Mouse (Mus musculus) T-helper 1 cell (primary cell): ENCODE results near the gene Pgpep1l.
"Not testable (repeated sequence)": the region's sequence is repeated elsewhere in the genome, so short reads cannot be mapped to it uniquely, and the experiment has no call there.

Source experiments
- in situ Hi-C: fragments of 300-600 bp; cut with MboI, MseI; formaldehyde crosslinking; loops from one replicate; pipeline ENCODE4 v1.15.1; 2025; ENCODE audit warnings: high pct_unique_total_duplicates

Pgpep1l gene

GRCm38 (mm10) chr7:68264028-68264453 lies at the start of gene Pgpep1l:
TSS of gene Pgpep1l (minus strand) at chr7:68264233.
- in situ Hi-C loops: no loop called here

DNA sequence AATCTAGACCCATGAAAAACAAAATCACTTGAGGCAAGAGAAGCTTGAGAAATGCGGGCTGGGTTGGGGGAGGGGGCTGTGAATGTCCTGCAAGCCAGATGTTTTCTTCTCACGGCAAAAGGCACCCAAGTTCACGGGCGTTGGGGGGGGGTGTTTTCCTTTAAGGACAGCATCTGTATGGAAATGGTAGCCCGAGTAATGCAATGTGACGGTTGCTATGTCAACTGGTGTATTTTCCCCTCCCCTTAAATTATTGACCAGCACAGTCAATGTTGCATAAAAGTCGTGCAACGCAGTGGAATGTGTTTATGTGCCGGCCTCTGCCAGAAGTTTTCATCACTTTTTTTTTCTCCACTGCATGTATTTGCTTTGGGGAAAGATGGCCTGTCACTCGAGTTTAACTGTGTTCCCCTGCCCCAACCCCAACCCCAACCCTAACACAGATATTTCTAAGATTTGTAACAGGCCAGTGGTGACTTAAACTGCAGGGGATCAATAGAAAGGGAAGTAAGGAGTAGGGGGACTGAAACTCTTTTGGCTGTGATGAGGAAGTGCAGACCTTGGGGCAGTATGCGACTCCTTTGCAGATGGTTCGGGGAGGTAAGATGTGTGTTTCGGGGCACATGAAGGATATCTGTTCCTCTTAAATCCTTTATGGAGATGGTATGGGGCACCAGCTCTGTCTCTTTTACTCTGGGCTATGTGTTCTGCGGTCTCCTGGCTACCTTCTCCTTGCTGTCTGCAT lies 49.2 kb upstream of the Pgpep1l start:
- in situ Hi-C loops: no loop called here

GRCm38 (mm10) chr7:68312395-68312794 lies 48.4 kb upstream of the Pgpep1l start:
- in situ Hi-C loops: no loop called here

GRCm38 (mm10) chr7:68311469-68311868 lies 47.4 kb upstream of the Pgpep1l start:
- in situ Hi-C loops: no loop called here

- in situ Hi-C loops: no loop called here
Measured at GRCm38 (mm10) chr7:68306756-68307155, 42.7 kb upstream of the Pgpep1l start.

- in situ Hi-C loops: no loop called here
Measured at GRCm38 (mm10) chr7:68305781-68306575, 41.9 kb upstream of the Pgpep1l start.

GRCm38 (mm10) chr7:68303685-68304084 lies 39.7 kb upstream of the Pgpep1l start:
- in situ Hi-C loops: no loop called here

GRCm38 (mm10) chr7:68302586-68303433 lies 38.8 kb upstream of the Pgpep1l start:
- in situ Hi-C loops: no loop called here

GRCm38 (mm10) chr7:68301160-68301559 lies 37.1 kb upstream of the Pgpep1l start:
- in situ Hi-C loops: no loop called here

- in situ Hi-C loops: loop anchor here (5.0 kb wide), 1 partner anchor 41 kb away; no protein-coding TSS in a partner anchor
Measured at GRCm38 (mm10) chr7:68298381-68299076, 34.5 kb upstream of the Pgpep1l start.

DNA sequence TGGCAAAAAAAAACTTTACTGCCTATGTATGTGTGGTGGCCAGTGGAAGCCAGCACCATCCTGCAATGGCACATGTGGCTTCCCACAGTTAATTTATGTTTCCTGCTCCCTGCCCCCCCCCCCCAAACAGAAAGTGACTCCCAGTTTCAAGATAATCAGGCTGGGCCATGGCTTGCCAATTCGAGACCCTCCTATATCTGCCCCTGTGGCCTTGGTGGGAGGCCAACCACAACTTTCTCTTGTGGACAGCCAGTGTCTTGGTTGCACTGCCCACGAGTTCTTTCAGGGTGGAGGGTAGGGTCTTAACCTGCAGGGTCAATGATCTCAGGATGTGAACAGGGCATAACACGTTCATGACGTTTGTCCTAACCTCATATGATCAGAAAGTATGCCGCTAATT lies 32.5 kb upstream of the Pgpep1l start:
- in situ Hi-C loops: loop anchor here (5.0 kb wide), 1 partner anchor 39 kb away; no protein-coding TSS in a partner anchor

DNA sequence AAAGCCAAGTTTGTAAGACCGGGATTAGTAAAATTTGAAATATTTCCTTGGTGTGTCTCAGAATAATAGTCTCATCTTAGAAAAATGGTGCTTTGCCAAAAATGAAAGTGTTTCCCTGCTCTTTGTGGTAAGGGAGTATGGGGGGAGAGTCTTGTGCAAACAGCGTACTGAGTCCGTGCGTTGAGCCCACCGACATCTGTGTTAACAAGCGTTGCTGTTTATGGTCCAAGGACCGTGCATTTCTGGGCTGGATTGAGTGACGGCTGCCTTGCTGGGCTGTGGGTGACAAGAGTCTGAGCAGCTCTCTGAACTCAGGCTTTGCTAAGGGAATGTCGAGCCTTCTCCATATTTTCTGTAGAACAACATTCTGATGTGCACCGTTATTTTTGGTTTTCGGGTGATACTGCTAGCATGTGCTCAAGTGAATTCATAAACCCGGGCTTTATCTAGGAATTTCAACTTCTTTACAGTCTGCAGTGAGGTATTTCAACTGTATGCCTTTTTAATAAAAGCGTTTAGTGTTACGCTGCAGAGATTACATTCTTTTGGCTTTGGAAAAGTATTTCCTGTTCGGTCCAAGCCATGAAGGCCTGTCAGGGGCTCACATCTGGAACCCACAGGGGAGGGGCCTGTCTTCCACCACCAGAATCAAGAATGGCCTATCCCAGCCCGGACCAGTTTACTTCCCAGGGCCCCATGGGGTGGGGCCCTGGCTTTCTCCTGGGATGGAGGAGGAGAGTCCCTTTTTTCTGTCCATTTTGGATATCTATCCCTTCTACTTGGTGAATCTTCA lies 30.2 kb upstream of the Pgpep1l start:
- in situ Hi-C loops: no loop called here

DNA sequence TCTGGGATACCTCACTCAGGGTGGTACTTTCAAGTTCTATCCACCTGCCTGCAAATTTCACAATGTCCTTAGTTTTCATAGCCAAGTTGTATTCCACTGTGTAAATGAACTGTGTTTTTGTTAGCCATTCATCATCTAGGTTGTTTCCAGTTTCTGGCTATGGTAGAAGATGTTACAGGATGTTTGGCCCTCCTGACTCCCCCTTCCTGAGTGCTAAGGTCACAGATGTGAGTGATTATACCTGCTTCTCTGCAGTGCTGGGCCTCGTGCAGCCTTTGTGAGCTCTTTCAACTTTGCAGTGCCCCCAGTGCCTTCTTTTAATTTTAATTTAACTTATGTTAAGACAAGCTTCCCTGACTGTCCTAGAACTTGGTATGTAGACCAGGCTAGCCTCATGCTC lies 27.6 kb upstream of the Pgpep1l start:
- in situ Hi-C loops: no loop called here

GRCm38 (mm10) chr7:68289081-68289480 lies 25.0 kb upstream of the Pgpep1l start:
- in situ Hi-C loops: no loop called here

DNA sequence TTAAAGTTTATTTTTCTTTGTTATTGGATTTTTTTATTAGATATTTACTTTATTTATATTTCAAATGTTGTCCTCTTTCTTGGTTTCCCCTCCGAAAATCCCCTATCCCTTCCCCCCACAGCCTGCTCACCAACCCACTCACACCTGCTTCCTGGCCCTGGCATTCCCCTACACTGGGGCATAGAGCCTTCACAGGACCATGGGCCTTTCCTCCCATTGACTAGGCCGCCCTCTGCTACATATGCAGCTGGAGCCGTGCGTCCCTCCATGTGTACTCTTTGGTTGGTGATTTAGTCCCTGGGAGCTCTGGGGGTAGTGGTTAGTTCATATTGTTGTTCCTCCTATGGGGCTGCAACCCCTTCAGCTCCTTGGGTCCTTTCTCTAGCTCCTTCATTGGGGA lies 24.0 kb upstream of the Pgpep1l start:
- in situ Hi-C loops: not testable (repeated sequence)

DNA sequence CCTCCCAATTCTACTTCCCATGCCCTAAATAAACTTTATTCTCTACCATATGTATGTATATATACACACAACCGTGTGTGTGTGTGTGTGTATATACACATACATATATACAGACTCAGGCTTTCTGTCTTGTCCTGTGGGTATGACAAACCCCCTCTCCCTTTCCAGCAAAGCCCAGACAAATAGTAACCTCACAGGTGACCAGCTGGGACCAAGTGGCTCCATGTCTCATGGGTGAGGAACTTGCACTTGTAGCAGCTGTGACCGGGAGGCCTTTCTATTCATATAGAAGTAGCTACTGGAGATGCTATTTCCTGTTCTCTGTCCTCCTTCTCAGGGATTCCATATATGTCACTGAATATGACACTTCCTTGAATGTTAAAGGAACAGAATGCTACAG lies 23.5 kb upstream of the Pgpep1l start:
- in situ Hi-C loops: no loop called here

GRCm38 (mm10) chr7:68286526-68287481 lies 22.8 kb upstream of the Pgpep1l start:
- in situ Hi-C loops: no loop called here

DNA sequence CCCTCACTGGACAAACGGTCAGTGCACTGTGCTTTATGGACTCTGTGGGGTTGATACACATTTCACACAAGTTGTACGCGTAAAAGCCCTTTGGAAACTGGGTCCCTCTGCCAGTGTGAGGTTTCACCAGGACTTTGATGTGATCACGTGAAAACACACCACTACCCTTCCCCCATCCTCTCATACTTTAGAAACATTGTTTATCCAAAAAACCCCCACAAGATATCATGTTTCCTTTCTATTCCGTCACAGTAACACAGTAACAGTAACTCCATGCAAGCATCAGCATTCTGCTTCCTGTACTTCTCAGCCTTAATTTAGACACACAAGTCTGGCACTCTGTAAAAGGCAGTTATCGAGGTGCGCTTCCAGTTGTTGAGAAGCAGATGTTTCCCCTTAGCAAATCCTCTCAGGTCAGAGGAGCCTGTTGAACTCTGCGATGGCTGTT lies 21.8 kb upstream of the Pgpep1l start:
- in situ Hi-C loops: no loop called here

- in situ Hi-C loops: no loop called here
Measured at GRCm38 (mm10) chr7:68283776-68284175, 19.7 kb upstream of the Pgpep1l start.
